Mouse (Mus musculus): ENCODE measurements at regions not wholly inside any gene's neighbourhood (a gene's known extent, or its start where the extent isn't known, plus 50 kb on each side); places are given as distances from the start of the nearest gene placed in this dataset.
A peak's percentile ranks its signal among the peaks of the same experiment; 100 is the strongest.

DNA sequence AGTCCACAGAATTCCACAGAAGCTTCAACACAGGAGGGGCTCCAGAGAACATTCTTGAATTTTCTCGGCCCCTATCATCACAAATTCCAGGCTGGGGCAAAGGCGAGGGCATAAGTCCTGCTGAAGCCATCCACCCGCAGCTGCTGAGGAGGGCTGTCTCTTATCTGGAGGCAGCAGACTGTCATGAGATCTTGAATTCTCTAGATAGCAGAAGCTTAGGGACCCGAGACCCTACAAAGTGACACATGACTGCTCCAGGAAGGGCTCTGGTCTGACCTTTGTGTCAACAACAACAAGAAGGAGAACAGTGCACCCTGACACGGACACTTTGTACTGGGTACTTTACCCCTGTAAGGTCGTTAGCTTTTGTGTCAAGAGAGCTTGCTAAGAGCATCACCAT is 57.2 kb downstream of the Lao1 start:
- no peak for DNase-seq

DNA sequence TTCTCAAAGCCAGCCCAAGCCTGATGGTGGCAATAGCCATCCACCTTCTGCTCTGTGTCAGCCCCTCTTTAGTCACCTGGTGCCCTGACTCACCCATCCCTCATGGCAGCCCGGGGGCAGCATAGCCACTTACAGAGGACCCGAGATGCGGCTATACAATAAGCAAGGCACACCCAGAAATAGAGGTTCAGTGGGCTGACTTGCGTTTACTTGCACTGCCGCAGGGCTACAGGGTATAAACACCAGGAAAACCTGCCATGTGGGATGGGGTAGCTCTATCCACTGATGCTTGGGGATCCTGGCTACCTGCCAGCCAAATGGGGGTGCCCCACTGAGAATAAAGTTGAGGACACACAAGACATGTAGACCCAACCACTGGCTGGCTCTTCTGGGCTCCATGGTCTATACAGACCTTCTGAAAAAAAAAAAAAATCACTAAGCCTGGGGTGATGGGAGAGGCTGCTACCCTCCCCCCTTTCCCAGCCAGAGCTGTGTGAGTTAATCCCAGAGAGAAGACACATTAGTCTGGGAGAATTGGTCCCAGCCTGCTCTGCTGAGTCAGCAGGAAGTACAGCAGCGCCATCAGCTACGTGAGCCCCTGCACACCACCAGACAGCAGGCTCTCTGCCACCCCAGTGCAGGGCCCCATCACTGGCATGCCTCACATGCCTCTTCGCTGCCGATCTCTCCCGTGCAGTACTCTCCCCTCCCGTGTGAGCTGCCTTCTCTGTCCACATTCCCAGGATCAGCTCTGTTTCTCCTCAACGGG is 57.8 kb downstream of the Lao1 start:
- DNase-seq, result no peak

DNA sequence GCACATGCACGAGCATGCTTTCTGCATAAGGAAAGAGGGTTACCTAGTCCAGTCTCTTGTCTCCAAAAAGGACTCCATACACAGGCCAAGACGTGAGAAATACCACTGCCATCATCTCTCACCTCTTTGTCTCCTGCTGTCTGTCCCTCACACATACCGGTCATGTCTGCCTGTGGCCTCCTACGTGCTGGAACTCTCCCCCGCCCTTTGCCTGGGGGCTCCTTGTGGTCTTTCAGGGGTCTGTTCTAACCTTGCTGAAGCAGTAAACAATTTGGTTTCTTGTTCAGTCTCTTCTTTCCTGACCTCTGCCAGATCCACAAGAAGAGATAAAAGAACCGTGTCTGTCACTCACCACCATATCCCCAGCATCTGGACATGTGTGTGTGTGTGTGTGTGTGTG is 61.0 kb downstream of the Lao1 start:
- no peak for DNase-seq

DNA sequence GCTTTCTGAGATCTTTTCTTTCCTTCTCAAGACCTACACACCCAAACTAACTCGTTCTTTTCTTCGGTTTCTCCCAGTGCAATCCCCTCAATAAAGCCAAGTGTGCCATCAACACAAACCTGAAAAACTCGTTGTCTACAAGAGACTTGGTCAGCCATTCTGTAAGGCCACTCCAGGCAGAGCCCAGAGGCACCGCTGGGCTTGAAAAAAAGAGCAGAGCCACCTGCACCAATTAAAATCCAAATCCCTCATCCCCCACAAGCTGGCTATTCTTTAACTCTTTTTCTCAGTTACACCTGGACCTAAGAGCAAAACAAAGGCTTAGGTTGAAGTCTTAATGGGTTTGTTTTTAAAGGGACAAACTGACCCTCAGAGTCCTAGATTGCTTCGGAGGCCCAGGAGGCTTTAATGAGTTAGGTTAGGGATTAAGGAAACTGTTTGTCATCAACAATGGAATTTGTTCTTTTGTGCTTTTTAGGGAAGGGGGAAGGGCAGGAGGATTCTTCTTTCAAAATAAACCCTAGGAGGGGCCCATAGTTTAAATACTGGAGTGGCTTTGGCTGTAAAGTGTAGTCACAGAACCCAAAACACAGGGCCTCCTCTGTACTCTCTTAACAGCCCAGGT is 65.0 kb downstream of the Lao1 start:
- DNase-seq, result no peak

DNA sequence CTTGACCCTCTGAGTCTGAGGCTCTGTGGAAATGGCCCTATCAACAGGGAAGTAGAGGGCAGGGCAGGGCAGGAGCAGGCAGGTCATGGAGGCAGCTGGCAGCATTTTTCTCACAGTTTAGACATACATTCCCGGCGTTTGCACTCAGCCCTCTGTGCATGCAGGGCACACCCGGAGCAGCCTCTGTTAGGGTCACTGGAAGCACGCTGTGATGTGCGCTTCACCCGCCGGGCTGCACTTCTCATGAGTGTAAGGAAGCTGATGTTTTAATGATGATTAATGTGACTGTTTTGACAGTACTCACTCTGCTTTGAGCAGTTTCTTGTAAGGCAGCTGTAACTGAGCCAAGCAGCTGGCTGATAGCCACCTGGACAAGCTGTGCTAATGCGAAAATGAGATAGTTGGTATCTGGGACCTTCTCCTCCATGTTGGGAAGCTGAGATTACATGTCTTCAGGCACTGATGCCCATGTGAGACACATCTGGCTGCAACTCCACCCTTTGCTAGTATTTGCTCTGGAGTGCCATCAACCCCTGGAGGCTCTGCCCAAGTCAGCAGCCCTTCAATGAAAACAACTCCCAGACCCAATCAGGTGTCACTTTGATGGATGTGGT is 66.9 kb downstream of the Lao1 start:
- peak; percentile 23 for DNase-seq

DNA sequence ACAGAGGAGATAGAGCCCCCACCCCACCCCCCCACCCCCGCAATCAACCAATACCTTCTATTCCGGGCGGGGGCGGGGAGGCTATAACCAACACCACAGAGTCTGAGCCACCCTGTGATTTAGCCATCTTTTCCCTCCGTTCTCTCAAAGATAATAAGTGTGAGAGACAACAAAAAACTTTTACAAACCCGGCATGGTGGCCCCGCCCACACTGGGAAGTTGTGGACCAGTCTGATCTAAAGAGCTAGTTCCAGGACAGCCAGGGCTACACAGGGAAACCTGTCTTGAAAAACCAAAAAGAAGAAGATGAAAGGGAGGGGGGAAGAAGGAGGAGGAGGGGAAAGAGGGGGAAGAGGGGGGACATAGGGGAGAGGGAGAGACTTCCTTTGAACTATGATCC is 67.7 kb downstream of the Lao1 start:
- DNase-seq, result no peak

DNA sequence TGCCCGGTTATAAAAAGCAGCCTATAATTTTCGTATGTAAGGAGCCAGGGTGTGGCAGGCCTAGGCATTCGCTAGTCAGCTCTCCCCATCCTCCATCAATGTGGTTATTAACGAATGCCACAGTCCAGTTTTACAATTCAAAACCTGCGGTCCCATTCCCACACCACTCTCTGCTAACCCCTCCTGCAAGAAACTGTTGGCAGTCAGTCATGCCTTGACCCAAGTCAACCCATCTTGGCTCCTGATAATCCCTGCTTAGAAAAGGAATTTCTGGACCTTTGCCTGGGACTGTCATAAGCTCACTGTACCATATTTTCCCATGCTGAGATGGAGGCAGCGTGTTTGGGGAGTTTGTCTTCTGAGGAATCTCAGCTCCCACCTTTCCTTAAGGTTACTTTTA is 68.4 kb downstream of the Lao1 start:
- DNase-seq, result no peak

DNA sequence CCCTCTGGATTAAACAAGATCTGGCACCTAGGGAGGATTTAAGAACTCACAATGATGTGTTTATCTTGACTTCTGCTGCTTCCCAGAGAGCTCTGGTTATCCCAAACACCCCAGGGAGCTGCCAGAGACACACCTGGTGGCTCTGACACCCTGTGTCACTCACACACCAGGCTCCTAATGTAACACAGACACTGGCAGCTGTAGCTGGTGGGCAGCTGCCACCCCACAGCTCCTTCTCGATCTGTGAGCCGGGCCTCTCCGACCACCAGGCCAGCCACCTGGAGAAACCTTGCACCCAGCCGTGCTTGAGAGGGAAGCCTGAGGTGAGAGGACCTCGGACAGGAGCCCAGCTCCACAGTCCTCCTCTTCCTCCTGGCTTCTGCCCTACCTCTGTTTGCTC is 69.5 kb downstream of the Lao1 start:
- no peak for DNase-seq

DNA sequence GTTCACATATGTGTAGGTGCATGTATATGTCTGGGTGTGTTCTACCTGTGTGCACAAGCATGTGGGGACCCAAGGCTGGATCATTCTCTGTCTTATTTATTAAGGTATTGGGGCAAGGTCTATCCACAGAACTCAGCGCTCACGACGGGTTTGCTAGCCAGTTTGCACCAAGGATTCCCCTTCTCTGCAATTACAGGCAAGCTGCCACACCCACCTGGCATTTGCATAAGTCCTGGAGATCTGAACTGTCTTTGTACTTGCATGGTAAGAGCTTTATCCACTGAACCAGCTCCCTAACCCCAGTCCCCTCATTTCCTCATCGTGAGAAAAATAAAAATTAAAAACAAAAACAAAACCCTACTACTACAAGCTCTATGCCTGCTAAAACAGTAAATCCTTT is 71.6 kb downstream of the Lao1 start:
- DNase-seq, result no peak

DNA sequence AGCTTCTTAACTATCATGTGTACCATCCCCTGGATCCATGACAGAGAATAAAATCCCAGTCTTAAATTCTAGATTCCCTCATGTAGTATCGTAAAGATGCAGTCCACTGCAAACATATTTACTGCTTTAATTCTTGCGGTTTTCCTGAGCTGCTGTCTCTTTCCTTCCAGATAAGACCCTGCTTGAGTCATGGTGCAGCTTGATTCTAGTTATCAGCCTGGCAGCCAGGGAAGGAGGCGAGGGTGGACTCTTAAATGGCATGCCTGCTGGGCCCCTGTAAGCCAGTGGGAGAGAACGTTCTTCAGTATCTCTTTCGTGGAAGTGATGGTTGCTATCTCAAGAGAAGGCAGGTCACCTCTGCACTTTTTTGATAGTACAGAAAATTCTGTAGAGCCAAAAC is 71.9 kb upstream of the Slc2a1 start:
- no peak for DNase-seq

DNA sequence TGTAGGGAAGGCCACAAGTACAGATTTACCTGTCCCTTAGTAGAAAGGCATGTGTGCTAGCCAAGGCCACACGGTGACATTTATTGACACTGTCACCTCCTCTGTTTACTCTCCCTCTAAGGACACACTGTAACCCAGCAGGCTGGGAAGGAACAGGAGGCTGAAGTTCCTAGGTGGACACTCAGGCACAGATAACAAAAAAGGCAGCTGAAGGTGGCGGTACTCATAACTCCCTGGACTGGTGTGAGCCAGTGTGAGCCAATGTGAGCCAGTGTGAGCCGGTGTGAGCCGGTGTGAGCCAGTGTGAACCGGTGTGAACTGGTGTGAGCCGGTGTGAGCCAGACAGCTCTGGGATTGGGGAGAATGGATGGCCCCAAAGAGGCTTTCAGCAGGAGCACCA is 68.5 kb upstream of the Slc2a1 start:
- no peak for DNase-seq

DNA sequence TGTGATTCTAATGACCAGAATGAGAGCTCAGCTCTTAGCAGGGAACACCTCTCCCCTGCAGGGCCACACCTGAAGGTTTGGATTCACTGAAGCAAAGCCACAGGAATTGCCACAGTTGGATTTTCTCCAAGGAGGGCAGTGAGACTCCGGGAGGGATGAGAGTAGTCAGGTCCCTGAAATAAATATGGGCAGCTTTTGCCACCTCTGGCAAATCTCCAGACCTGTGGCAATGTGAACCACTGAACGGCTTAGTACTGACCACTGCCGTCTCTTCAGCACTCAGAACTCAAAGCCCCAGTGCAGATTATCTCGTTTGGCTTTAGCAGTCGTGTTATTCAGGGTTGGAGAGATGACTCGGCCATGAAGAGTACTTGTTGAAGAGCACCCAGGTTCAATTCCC is 66.9 kb upstream of the Slc2a1 start:
- peak; percentile 25 for DNase-seq

DNA sequence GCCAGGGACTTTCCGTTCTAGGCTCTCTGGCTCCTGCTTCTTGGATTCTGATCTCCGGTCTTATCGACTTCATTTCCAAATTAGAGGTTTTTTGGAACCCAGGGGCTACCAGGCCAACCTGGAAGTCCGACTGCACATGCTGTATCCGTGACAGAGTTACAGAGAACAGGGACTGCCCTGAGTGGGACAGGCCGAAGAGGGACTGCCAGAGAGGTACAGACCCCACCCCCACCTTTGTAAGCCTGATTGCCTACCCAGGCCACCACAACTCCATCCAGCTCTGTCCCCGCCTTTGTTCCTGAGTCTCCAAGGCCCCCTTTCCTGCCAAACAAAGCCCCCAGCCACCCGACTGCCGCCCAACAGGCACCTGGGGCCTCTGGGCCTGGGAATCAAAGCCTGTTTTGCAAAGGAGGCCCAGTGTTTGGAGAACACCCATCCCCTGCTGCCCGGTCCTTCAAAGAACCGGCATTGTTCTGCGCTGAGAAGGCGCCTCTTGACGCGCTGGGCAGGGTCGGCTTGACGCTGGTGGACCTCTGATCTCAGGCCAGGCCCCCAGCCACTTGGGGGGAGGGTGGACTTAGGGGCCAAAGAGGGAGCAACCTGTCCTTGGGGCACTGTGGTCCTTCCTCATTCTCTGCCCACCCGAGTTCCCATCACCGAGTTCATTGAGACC is 64.4 kb upstream of the Slc2a1 start:
- no peak for DNase-seq

DNA sequence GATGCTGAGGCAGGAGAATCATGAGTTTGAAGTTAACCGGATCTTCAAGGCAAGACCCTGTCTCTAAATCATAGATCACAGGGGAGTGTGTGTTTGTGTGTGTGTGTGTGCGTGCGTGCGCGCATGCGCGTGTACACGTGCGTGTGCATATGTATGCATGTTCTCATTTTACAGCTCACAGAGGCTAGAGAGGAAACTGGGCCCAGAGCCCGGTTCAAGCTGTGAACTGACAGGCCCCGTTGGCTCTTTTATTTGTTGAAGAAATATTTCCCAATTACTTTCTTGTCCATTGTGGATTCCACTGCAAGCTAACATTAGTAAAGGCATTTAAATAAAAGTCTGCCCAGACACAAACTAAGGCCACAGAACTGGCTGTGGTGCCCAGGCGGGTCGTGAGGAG is 63.7 kb upstream of the Slc2a1 start:
- no peak for DNase-seq

DNA sequence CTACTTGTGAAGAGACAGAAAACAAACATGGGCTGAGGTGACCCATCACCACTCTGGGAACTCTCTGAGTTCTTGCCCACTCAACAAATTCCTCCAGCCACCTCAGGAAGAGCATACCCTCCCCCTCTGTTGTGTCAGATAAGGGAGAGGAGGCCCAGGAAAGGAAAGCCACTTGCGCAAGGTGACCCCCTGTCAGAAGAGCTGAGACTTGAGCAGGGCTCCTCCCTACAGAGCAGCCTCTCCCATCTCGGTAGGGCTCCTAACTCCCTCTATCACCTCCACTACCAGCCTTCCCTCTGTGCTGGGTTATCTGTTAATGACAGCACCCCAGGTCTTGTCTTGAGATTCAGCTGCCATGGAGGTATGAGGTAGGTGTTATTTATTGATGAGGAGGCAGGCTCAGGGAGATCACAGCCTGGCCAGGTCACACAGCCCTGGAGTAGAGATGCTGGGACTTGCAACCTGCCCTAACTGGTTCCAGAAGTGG is 57.6 kb upstream of the Slc2a1 start:
- no peak for DNase-seq

DNA sequence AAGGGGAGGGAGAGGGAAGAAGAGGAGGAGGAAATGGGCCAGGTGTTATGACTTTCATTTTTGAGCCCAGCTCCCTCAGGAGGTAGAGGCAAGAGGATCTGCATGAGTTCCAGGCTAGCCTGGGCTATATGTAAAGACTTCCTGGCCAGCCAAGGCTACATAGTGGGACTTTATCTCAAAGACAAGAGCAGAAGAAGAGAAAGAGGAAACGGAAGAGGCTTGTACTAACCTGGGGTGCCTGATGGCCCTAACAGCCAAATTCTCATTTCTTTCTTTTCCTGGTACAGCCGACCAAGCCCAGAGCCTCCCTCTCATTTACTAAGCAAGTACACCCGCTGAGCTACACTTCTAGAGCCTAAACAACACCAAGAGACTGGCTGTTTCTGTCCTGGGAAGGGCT is 56.0 kb upstream of the Slc2a1 start:
- DNase-seq, result no peak

DNA sequence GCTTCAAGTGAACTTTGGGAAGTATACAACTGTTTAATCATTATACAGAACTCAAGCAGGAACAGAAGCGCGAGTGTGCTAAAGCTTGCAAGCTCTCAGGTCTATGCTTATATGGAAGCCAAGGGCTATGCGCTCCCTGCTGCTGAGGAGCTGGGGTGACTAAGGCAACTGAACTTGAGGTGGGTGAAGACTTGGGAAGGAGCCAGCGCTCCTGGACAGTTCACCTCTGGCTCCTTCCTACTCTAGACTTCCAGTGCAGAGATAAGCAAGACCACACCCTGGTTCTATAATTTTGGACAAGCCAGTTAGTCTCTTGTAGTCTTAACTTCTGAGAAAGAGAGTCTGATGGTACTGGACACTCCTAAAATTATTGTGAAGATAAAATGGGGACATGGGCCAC is 55.3 kb upstream of the Slc2a1 start:
- no peak for DNase-seq

DNA sequence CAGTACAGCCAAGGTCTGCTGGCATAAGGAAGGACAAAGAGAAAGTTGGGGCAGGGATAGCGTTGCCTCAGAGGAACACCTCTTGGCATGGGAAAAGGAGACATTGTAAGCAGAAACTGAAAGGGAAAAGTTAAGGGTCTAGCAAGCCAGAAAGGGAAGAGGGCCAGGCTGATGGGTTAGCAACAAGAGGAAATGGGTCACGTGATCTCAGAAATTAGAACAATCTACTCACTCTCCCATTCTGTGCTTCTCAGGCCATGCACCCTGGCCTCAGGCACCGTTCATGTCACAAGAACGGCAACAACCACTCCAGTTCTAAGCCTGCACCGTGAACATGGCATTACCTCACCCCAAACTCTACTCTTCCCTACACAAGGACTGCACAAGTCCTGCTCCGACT is 54.8 kb upstream of the Slc2a1 start:
- no peak for DNase-seq

DNA sequence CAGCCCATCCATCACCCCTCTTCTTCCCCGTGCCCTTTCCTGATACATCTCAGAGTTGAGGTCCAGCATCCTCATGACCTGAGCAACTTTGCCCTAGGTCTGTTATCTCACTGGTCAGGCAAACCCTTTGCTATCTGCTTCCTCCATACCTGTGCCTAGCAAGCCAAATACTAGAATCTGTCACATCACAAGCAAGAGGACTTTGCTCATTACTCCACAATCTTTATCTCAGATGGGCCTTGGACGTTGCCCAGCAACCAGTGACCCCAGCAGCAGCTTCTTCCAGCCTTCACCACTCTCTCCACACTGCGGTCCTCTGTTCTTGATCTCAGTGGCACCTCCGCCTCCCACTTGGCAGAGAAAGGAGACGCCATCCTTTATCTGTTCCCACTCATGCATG is 54.4 kb upstream of the Slc2a1 start:
- no peak for DNase-seq

DNA sequence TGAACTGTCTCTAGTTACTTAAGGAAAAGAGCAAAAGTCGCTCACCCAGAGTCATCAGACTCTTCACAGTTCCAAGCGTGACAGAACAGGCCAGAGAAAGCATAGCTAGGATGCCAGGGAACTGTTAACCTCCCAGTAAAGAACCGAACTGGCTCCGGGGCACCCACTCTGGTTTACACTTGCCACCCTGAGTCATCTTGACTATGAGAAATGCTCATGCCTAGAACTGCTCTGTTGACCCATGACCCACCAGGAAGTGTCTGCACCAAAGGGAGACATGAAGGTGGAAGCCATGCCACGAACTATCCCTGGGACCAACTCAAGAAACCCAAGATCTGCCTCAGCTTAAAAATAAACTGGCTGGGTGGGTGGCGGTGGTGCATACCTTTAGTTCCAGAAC is 51.3 kb upstream of the Slc2a1 start:
- DNase-seq, result no peak

DNA sequence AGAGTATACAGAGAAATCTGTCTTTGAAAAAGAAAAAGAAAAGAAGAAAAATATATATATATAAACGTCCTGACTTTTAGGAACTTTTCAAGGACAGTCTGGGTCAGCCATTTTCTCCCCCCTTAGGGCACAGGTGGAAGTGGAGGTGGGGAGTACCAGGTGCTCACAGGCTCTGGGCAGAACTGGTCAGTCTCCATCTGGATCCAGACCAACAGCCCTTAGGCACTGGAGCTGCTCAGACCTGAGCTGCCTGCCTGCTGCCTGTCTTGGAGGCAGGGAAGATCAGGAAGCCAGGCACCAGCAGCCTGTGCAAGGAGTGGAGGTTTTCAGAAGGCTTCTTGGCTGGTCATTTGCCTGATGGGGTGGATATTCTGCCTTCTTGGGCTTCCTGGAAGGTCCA is 50.7 kb upstream of the Slc2a1 start:
- peak; percentile 63 for DNase-seq

Measured in kidney, adult 18-20 months (tissue).